Mouse (Mus musculus) brown adipose tissue, adult 24 weeks (tissue): ENCODE data around the gene Unc5cl. TPM values are rescaled to one million over a fixed set of nuclear protein-coding genes. Genes with fewer than 3 reads are reported as not detected.

Experiments used
- H3K27ac ChIP-seq: fragments of 200-500 bp; replicated peaks from 2 replicates; pipeline ENCODE4 v1.5.1; 2012; ENCODE audit warnings: low read depth, mild to moderate bottlenecking, low read length
- H3K4me1 ChIP-seq: fragments of 200-500 bp; 2 replicates; pipeline ENCODE4 v1.6.1; 2012; ENCODE audit warnings: low read length, mixed read lengths; ENCODE audit not compliant: control insufficient read depth, insufficient read depth, insufficient read length
- H3K4me3 ChIP-seq: fragments of 200-500 bp; 2 replicates; pipeline ENCODE4 v1.5.1; 2012; ENCODE audit warnings: low read depth, mild to moderate bottlenecking, low read length, moderate library complexity; ENCODE audit not compliant: insufficient read depth
- polyA plus RNA-seq: library from polyadenylated mRNA; stranded (reverse); fragments of >200 nt; gene quantifications from 2 replicates; pipeline ENCODE4 v1.2.4, GENCODE M21; 2012; ENCODE audit not compliant: missing spikeins, insufficient read depth, insufficient read length

Unc5cl gene
- polyA plus RNA-seq, 1 experiment = not detected

- Histone ChIP-seq H3K27ac (no peak overlapping the region), H3K4me3 (no peak overlapping the region), H3K4me1 (no peaks in the 10 kb centered on the region)
These were observed 29.1 kb downstream of the Unc5cl start for GRCm38 (mm10) chr17:48483764-48484163.

GRCm38 (mm10) chr17:48484191-48484590, 29.5 kb downstream of the Unc5cl start:
- Histone ChIP-seq H3K4me1 (no peaks in the 10 kb centered on the region), H3K4me3 (no peak overlapping the region), H3K27ac (no peak overlapping the region)

DNA sequence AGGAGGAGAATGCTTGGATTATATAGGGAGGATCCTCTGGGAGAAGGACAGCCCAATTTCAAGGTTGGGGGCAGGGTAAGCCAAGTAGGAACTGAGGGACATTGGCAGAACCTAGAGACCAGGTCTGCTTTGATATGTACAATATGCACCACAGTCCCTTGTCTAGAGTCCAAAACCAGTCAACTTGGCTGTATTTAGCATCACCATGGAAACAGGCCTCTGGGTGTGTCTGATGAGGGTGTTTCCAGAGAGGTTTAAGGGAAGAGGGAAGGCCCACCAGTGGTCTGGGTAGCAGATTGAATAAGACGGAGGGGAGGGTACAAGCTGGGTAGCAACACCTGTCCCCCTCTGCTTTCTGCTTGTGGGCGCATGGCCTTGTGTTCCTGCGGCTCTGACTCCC, 34.8 kb downstream of the Unc5cl start:
- Histone ChIP-seq H3K4me3 (no peak overlapping the region), H3K27ac (no peak overlapping the region)

GRCm38 (mm10) chr17:48492621-48493020, 37.9 kb downstream of the Unc5cl start:
- H3K27ac ChIP-seq = no peak overlapping the region
- no peak overlapping the region for H3K4me3 ChIP-seq
- H3K4me1 ChIP-seq = no peaks in the 10 kb centered on the region

More for the DNA sequence above, 34.8 kb downstream of the Unc5cl start:
- H3K4me1 ChIP-seq = no peaks in the 10 kb centered on the region

DNA sequence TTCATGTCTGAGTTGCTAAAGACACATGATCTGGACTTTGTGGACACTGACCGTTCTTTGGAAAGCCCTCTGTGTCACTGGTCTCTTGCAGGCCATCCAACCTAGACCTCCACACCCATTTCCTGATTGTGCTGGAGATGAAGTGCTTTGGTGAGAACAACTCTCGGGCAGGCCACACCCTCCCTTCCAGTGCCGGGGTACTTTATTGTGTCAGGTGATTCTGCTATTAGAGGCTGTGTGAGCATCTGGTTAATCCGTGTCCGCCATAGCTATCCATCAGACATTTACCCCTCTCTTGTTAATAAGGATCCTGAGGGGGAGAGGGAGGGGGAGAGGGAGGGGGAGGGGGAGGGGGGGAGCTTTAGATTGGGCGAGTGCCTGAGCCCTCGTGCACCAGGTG, 38.9 kb downstream of the Unc5cl start:
- no peak overlapping the region for H3K27ac ChIP-seq
- H3K4me1 ChIP-seq = no peaks in the 10 kb centered on the region
- H3K4me3 ChIP-seq = no peak overlapping the region

DNA sequence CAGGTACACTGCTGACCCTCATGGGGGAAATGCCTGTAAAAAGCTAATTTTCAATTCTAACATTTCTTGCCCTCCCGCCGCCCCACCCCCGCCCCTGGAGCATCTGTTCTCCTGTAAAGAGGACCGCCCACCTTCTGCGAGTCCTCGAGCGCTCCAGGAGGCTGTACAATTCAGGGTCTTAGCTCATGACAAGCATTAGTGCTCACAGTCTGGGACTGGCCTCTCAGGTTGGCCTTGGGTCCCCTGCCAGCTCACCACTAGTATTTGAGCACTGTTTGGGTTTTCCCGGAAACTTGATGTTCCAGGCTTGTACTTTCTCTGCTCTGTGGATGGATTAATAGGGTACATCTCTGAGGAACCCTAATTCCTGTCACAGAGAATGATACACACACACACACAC, 39.3 kb downstream of the Unc5cl start:
- H3K27ac ChIP-seq = no peak overlapping the region
- no peak overlapping the region for H3K4me3 ChIP-seq
- no peaks in the 10 kb centered on the region for H3K4me1 ChIP-seq

DNA sequence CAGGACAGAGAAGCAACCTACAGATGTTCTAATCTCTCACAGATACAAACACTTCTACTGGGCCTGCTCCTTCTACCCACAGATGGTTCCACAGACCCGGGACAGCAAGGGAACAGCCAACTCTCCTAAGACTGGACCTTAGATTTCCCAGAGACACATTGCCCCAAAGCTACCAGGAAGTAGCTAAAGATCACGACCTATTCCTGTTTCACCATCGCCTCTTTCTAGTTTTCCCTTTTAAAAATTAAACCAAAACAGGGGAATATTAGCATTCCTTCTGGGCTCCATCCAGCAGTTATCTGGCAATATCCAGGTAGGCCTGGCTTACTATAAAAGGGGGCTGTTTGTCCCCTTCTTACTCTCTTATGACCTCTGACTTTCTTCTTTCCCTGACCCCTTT, 43.3 kb downstream of the Unc5cl start:
- no peak overlapping the region for H3K27ac ChIP-seq
- no peak overlapping the region for H3K4me3 ChIP-seq
- no peaks in the 10 kb centered on the region for H3K4me1 ChIP-seq

DNA sequence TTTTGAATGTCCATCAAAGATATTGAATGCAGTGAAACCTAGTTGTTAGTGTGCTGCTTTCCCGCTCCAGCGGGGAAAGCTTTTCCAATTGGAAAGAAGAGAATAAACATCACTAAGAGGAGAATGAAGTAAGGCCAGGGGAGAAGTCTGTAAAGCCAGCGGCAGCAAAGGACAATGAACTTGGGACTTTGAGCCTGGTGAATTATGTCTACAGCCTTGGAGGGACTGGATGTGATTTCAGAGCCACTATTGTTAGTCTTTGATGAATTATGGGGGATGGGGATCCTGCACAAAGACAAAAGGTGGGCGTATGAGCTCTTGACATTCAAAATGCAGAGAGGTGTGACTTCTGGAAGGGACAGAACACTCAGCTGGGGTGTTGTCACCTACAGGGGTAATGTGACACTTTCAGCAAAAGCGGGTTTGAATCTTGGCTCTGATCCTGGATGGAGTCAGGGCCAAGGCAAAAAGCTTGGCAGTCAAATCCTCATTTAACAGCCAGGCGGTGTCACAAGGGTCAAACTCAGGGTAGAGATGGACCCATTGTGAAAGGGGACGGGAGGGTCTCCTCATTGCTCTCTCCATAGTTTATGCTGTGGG, 46.2 kb downstream of the Unc5cl start:
- Histone ChIP-seq H3K4me1 (no peaks in the 10 kb centered on the region), H3K4me3 (no peak overlapping the region), H3K27ac (no peak overlapping the region)

DNA sequence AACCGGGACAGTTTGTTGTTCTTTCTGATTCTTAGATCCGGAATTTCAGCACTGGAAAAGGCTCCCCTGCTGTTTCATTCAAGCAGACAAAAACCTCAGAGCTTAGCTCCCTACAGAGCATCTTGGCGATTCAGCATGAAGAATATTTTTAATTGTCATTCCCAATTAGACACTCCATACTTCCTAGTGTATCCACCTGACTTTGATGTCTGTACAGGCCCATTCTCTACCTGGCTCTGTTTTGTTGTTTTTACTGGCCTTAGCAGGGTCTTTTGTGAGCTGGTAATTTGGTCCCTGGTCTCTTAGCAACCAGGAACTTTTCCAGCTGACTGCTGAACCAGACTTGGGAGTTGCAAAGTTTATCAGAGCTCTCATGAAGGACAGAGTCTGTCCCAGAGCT, 50.3 kb downstream of the Unc5cl start:
- Histone ChIP-seq H3K4me1 (no peaks in the 10 kb centered on the region), H3K27ac (no peak overlapping the region), H3K4me3 (no peak overlapping the region)

GRCm38 (mm10) chr17:48506986-48507385, 52.3 kb downstream of the Unc5cl start:
- Histone ChIP-seq H3K4me3 (no peak overlapping the region), H3K27ac (no peak overlapping the region), H3K4me1 (no peaks in the 10 kb centered on the region)

- Histone ChIP-seq H3K4me3 (no peak overlapping the region), H3K4me1 (no peaks in the 10 kb centered on the region), H3K27ac (no peak overlapping the region)
These were observed 54.9 kb downstream of the Unc5cl start for GRCm38 (mm10) chr17:48509596-48509995.

- no peak overlapping the region for H3K4me3 ChIP-seq
- no peak overlapping the region for H3K27ac ChIP-seq
- H3K4me1 ChIP-seq = no peaks in the 10 kb centered on the region
These were observed 58.0 kb downstream of the Unc5cl start for GRCm38 (mm10) chr17:48512614-48513281.

DNA sequence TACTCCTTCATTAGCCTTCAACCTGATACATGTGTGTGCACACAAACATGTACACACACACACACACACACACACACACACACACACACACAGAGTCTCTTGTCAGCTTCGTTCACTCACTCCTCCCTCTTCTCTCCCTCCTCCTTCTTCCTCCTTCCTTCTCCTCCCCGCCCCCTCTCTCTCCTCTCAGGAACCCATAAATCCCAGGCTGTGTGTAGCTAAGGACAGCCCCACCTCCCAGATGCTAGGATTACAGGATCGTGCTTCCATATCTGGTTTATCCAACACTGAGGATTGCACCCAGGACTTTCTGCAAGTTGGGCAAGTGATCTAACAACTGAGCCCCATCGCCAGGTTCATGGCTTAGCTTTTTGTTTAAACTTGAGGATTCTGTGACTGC, 59.9 kb downstream of the Unc5cl start:
- no peak overlapping the region for H3K27ac ChIP-seq
- H3K4me3 ChIP-seq = no peak overlapping the region
- no peaks in the 10 kb centered on the region for H3K4me1 ChIP-seq

- Histone ChIP-seq H3K4me1 (no peaks in the 10 kb centered on the region), H3K4me3 (no peak overlapping the region), H3K27ac (no peak overlapping the region)
These were observed 64.3 kb downstream of the Unc5cl start for GRCm38 (mm10) chr17:48519046-48519445.

DNA sequence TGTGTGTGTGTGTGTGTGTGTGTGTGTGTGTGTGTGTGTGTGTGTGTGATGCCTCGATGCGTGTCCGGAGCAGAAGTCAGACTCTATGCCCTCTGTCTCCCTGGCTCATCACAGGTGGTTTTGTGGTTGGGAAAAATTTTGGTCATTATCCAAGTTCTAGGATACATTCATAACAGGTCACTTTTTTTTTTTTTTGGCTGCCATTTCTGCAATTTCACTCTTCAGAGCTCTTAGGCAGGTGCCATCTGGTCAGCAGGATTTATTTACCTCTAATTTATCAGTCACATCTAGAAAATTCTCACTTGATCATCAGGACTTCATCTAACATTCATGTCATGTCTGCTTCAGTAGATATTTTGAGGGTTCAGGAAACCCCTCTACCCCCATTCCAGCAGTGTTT, 65.7 kb downstream of the Unc5cl start:
- Histone ChIP-seq H3K4me3 (no peak overlapping the region), H3K4me1 (no peaks in the 10 kb centered on the region)

GRCm38 (mm10) chr17:48523056-48523455, 68.4 kb downstream of the Unc5cl start:
- no peak overlapping the region for H3K27ac ChIP-seq
- H3K4me3 ChIP-seq = no peak overlapping the region
- no peaks in the 10 kb centered on the region for H3K4me1 ChIP-seq

More for the DNA sequence above, 65.7 kb downstream of the Unc5cl start:
- no peak overlapping the region for H3K27ac ChIP-seq
